Mouse (Mus musculus) heart, adult 2 months (tissue): Measurements from ENCODE around the gene Slc7a8.

Experiments
- CTCF ChIP-seq: fragments of 200-600 bp; IDR thresholded peaks from 2 replicates; pipeline ENCODE4 v1.8.1; 2022; ENCODE audit warnings: antibody characterized with exemption, mild to moderate bottlenecking, moderate library complexity
- EP300 ChIP-seq: fragments of 200-500 bp; IDR thresholded peaks from 2 replicates; pipeline ENCODE4 v1.6.1; 2011; ENCODE audit warnings: low read depth, low read length, control low read depth; ENCODE audit not compliant: insufficient read depth
- POLR2A ChIP-seq: fragments of 200-500 bp; IDR thresholded peaks from 2 replicates; pipeline ENCODE4 v1.6.1; 2011; ENCODE audit warnings: mild to moderate bottlenecking, low read depth, low read length, control low read depth; ENCODE audit not compliant: insufficient read depth

DNA sequence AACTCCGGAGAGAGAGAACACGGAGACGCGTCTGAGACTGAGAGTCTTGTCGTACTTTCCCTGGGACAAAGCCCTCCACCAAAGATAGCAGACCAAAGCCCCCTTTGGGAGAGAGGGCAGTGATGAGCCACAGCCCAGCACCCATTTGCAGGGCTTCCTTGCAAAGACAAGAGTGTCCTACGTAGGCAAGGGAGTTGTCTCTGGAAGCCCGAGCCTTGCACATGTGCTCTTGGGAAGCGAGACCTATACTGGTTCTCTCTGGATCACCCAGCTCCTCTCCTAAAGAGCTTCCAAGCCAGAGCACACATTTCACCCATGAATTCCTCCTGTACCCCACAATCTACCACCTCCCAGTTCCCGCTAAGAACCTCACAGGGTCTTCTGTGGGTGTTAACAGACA lies 1.7 kb downstream of the Slc7a8 start:
- TF ChIP-seq CTCF (no peak), POLR2A (no peak), EP300 (no peak)
